Mouse (Mus musculus) MEL (cell line): ENCODE results near the gene Ndufv1. TPM values are rescaled to one million over a fixed set of nuclear protein-coding genes. Genes with fewer than 3 reads are reported as not detected.

ENCODE experiments used
- DNase-seq: peaks from one replicate; pipeline ENCODE4 v3.0.0; 2011; ENCODE audit warnings: low read depth, low spot score
- H3K27ac ChIP-seq: 2 replicates; pipeline ENCODE4 v1.5.1; 2012; ENCODE audit warnings: low read depth, mild to moderate bottlenecking, control low read depth, low read length, moderate library complexity; ENCODE audit not compliant: control insufficient read depth
- H3K27me3 ChIP-seq, 2 experiments: fragments of 150-350 bp in 1 of 2; sonication (generic) in 1 of 2; 2 replicates each; pipeline ENCODE4 v1.6.1; 2012; ENCODE audit warnings: low read length in 2 of 2, mild to moderate bottlenecking in 2 of 2, improper control_type of control experiment in 1 of 2, moderate library complexity in 1 of 2; ENCODE audit not compliant: insufficient read depth in 2 of 2, control insufficient read depth in 1 of 2
- H3K36me3 ChIP-seq, 2 experiments: 2 replicates each; pipeline ENCODE4 v1.6.1; 2012 to 2014; ENCODE audit warnings: low read length in 2 of 2, improper control_type of control experiment in 1 of 2, inconsistent platforms in 1 of 2, mild to moderate bottlenecking in 1 of 2; ENCODE audit not compliant: insufficient read depth in 2 of 2, control insufficient read depth in 1 of 2
- H3K4me1 ChIP-seq, 2 experiments: fragments of 150-350 bp in 1 of 2; sonication (generic) in 1 of 2; 2 replicates each; pipeline ENCODE4 v1.6.1; 2012; ENCODE audit warnings: low read length in 2 of 2, improper control_type of control experiment in 1 of 2, mild to moderate bottlenecking in 1 of 2; ENCODE audit not compliant: insufficient read depth in 2 of 2, control insufficient read depth in 1 of 2
- H3K4me3 ChIP-seq, 2 experiments: fragments of 150-350 bp in 1 of 2; sonication (generic) in 1 of 2; 2 replicates each; pipeline ENCODE4 v1.5.1; 2012; ENCODE audit warnings: low read depth in 2 of 2, low read length in 2 of 2, mild to moderate bottlenecking in 2 of 2, moderate library complexity in 2 of 2, control low read depth in 1 of 2, improper control_type of control experiment in 1 of 2; ENCODE audit not compliant: control insufficient read depth in 1 of 2, insufficient read depth in 1 of 2
- H3K79me2 ChIP-seq: 2 replicates; pipeline ENCODE4 v1.6.1; 2012; ENCODE audit warnings: mild to moderate bottlenecking, low read length, moderate library complexity; ENCODE audit not compliant: control insufficient read depth, poor library complexity, insufficient read depth
- H3K9ac ChIP-seq: 2 replicates; pipeline ENCODE4 v1.6.1; 2012; ENCODE audit warnings: low read depth, mild to moderate bottlenecking, control low read depth, low read length, moderate library complexity; ENCODE audit not compliant: control insufficient read depth, poor library complexity, severe bottlenecking
- H3K9me3 ChIP-seq: fragments of 150-350 bp; sonication (generic); replicated peaks from 2 replicates; pipeline ENCODE4 v1.6.1; 2012; ENCODE audit warnings: mild to moderate bottlenecking, low read length, improper control_type of control experiment, moderate library complexity; ENCODE audit not compliant: insufficient read depth
- CHD1 ChIP-seq: IDR thresholded peaks from 2 replicates; pipeline ENCODE4 v1.6.1; 2012; ENCODE audit warnings: low read depth, mild to moderate bottlenecking, inconsistent platforms, low read length, improper control_type of control experiment
- CHD2 ChIP-seq: IDR thresholded peaks from 2 replicates; pipeline ENCODE4 v1.6.1; 2011; ENCODE audit warnings: low read length, improper control_type of control experiment
- CTCF ChIP-seq, 3 experiments: IDR thresholded peaks in 2 of 3; conservative IDR thresholded peaks in 1 of 3; 2 replicates each; pipeline ENCODE4 v1.5.1; 2011 to 2012; ENCODE audit warnings: low read length in 3 of 3, low read depth in 2 of 3, mild to moderate bottlenecking in 2 of 3, improper control_type of control experiment in 1 of 3, inconsistent platforms in 1 of 3, mixed read lengths in 1 of 3, moderate library complexity in 1 of 3; ENCODE audit not compliant: control insufficient read depth in 1 of 3, insufficient read depth in 1 of 3, poor library complexity in 1 of 3, severe bottlenecking in 1 of 3
- EP300 ChIP-seq, 2 experiments: IDR thresholded peaks; 2 replicates each; pipeline ENCODE4 v1.6.1; 2011; ENCODE audit warnings: improper control_type of control experiment in 2 of 2, low read length in 2 of 2, low read depth in 1 of 2, mild to moderate bottlenecking in 1 of 2
- ETS1 ChIP-seq: IDR thresholded peaks from 2 replicates; pipeline ENCODE4 v1.6.1; 2012; ENCODE audit warnings: low read depth, mild to moderate bottlenecking, inconsistent platforms, low read length, improper control_type of control experiment, moderate library complexity
- GABPA ChIP-seq: IDR thresholded peaks from 2 replicates; pipeline ENCODE4 v1.6.1; 2012; ENCODE audit warnings: low read depth, mild to moderate bottlenecking, inconsistent platforms, low read length, improper control_type of control experiment, moderate library complexity
- GATA1 ChIP-seq: IDR thresholded peaks from 2 replicates; pipeline ENCODE4 v1.6.1; 2011; ENCODE audit warnings: low read depth, low read length, improper control_type of control experiment
- HCFC1 ChIP-seq: IDR thresholded peaks from 2 replicates; pipeline ENCODE4 v1.6.1; 2012; ENCODE audit warnings: low read depth, mild to moderate bottlenecking, inconsistent platforms, low read length, improper control_type of control experiment, moderate library complexity
- JUND ChIP-seq: IDR thresholded peaks from 2 replicates; pipeline ENCODE4 v1.6.1; 2011; ENCODE audit warnings: low read depth, mild to moderate bottlenecking, improper control_type of control experiment, low read length
- KAT2A ChIP-seq: conservative IDR thresholded peaks from 2 replicates; pipeline ENCODE4 v1.6.1; 2012; ENCODE audit warnings: low read depth, low read length, improper control_type of control experiment, inconsistent platforms
- MAX ChIP-seq: IDR thresholded peaks from 2 replicates; pipeline ENCODE4 v1.6.1; 2011; ENCODE audit warnings: low read length, improper control_type of control experiment
- MAZ ChIP-seq: IDR thresholded peaks from 2 replicates; pipeline ENCODE4 v1.6.1; 2012; ENCODE audit warnings: low read depth, mild to moderate bottlenecking, inconsistent platforms, low read length, improper control_type of control experiment
- MEF2A ChIP-seq: IDR thresholded peaks from 2 replicates; pipeline ENCODE4 v1.6.1; 2014; ENCODE audit warnings: low read depth, mild to moderate bottlenecking, inconsistent platforms, low read length, improper control_type of control experiment; ENCODE audit not compliant: poor library complexity, insufficient replicate concordance, severe bottlenecking; ENCODE audit errors: extremely low read depth
- MXI1 ChIP-seq: IDR thresholded peaks from 2 replicates; pipeline ENCODE4 v1.6.1; 2011; ENCODE audit warnings: mild to moderate bottlenecking, low read depth, low read length, improper control_type of control experiment
- MYC ChIP-seq: IDR thresholded peaks from 2 replicates; pipeline ENCODE4 v1.6.1; 2011; ENCODE audit warnings: low read depth, mild to moderate bottlenecking, low read length, improper control_type of control experiment, moderate library complexity
- NELFE ChIP-seq: IDR thresholded peaks from 2 replicates; pipeline ENCODE4 v1.6.1; 2011; ENCODE audit warnings: low read depth, low read length, improper control_type of control experiment
- POLR2A ChIP-seq, 2 experiments: IDR thresholded peaks; 2 replicates each; pipeline ENCODE4 v1.6.1; 2011 to 2012; ENCODE audit warnings: low read length in 2 of 2, mild to moderate bottlenecking in 2 of 2, control low read depth in 1 of 2, improper control_type of control experiment in 1 of 2, low read depth in 1 of 2, moderate library complexity in 1 of 2; ENCODE audit not compliant: control insufficient read depth in 1 of 2, insufficient read depth in 1 of 2, poor library complexity in 1 of 2
- POLR2AphosphoS2 ChIP-seq: IDR thresholded peaks from 2 replicates; pipeline ENCODE4 v1.6.1; 2011; ENCODE audit warnings: low read length, improper control_type of control experiment
- RCOR1 ChIP-seq: IDR thresholded peaks from 2 replicates; pipeline ENCODE4 v1.6.1; 2012; ENCODE audit warnings: low read depth, mild to moderate bottlenecking, inconsistent platforms, low read length, improper control_type of control experiment
- SIN3A ChIP-seq: IDR thresholded peaks from 2 replicates; pipeline ENCODE4 v1.6.1; 2012; ENCODE audit warnings: low read length, improper control_type of control experiment, inconsistent platforms
- SMC3 ChIP-seq: IDR thresholded peaks from 2 replicates; pipeline ENCODE4 v1.6.1; 2011; ENCODE audit warnings: low read depth, low read length, improper control_type of control experiment
- TBP ChIP-seq: IDR thresholded peaks from 2 replicates; pipeline ENCODE4 v1.8.0; 2011; ENCODE audit warnings: low read depth, low read length, improper control_type of control experiment
- ZC3H11A ChIP-seq: IDR thresholded peaks from 2 replicates; pipeline ENCODE4 v1.6.1; 2012; ENCODE audit warnings: low read depth, mild to moderate bottlenecking, inconsistent platforms, low read length, improper control_type of control experiment
- polyA plus RNA-seq, 2 experiments: library from polyadenylated mRNA; stranded (reverse) in 1 of 2; unstranded in 1 of 2; fragments of >175 nt in 1 of 2; fragments of >200 nt in 1 of 2; gene quantifications; 2 replicates each; pipeline versions ENCODE4 v1.2.1 to v1.2.4; 2012; ENCODE audit warnings: low replicate concordance in 2 of 2, low read depth in 1 of 2; ENCODE audit not compliant: insufficient read length in 2 of 2, insufficient read depth in 1 of 2, missing spikeins in 1 of 2
- total RNA-seq: library from RNA; depleted of rRNA; stranded (reverse); fragments of 300-350 nt; gene quantifications from 2 replicates; pipeline ENCODE4 v1.2.3, GENCODE M21; 2012

Gene Ndufv1
- total and polyA plus RNA-seq, 3 experiments: 218 to 267 TPM; not detected in 1

GRCm38 (mm10) chr19:4057962-4058361 is 45.4 kb upstream of the Ndufv1 start:
- Histone ChIP-seq H3K27me3 (peaks cover 0 to 3% of the 10 kb centered on the region in 2 experiments; a peak in 1 of 4 replicates), H3K4me3 (no peak overlapping the region), H3K4me1 (peaks cover 0 to 10% of the 10 kb centered on the region in 2 experiments; a peak in 2 of 4 replicates), H3K27ac (no peak overlapping the region), H3K36me3 (peaks cover 0 to 2% of the 10 kb centered on the region in 2 experiments; a peak in 2 of 4 replicates), H3K9ac (no peak overlapping the region), H3K79me2 (no peaks in the 10 kb centered on the region), H3K9me3 (no peaks in the 10 kb centered on the region)
- no peak for DNase-seq
- TF ChIP-seq ETS1: no peak
- no peak for TF ChIP-seq TBP
- TF ChIP-seq CHD2: no peak
- no peak for TF ChIP-seq HCFC1

DNA sequence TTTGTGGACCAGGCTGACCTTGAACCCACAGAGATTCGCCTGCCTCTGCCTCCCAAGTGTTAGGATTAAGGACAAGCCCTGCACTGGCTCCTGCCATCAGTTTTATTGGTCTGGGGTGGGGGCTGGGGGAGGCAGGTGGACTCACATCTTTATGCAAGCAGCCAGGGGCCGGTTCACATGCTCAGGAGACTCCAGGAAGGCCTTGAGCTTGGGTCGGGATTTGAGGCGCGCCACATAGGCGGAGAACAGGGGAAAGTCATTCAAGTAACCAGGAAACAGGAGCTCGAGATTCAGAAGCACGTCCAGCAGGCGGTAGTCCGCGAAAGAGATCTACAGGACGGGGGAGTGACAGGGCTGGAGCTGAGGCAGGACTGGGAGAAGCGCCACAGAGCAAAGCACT is 44.8 kb upstream of the Ndufv1 start:
- Histone ChIP-seq H3K27ac (no peak overlapping the region), H3K9me3 (no peaks in the 10 kb centered on the region), H3K4me3 (no peak overlapping the region), H3K36me3 (peaks cover 0 to 2% of the 10 kb centered on the region in 2 experiments; a peak in 2 of 4 replicates), H3K27me3 (peaks cover 0 to 3% of the 10 kb centered on the region in 2 experiments; a peak in 1 of 4 replicates), H3K9ac (no peak overlapping the region), H3K4me1 (peaks cover 0 to 10% of the 10 kb centered on the region in 2 experiments; a peak in 2 of 4 replicates), H3K79me2 (no peaks in the 10 kb centered on the region)
- no peak for TF ChIP-seq MEF2A
- TF ChIP-seq RCOR1: no peak
- no peak for TF ChIP-seq ETS1
- TF ChIP-seq NELFE: no peak
- TF ChIP-seq POLR2A (IDR thresholded peaks at IDR 0.05; ENCODE audit: control insufficient read depth in 1 of 2, insufficient read depth in 1 of 2, low read depth in 1 of 2, low read length in 2 of 2, poor library complexity in 1 of 2): no peak
- no peak for TF ChIP-seq MYC
- no peak for TF ChIP-seq GATA1
- DNase-seq: no peak

DNA sequence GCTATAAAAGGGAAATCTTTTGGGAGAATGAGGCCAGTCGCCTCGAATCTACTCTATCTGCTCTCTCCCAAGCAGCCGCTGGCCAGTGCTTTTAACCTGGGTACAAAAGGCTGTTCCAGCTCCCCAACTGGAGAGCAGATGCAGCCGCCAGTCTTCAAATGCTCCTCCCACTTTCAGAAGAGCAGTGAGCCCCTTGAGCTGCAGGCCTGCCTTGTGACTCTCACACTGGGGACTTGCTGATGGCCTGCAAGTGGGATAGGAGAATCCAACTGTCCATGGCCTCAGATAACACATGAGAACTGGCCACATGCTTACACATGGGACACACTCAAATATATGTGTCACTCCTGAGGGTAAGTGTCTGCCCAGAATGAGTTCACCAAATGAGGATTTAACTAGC is 44.1 kb upstream of the Ndufv1 start:
- Histone ChIP-seq H3K36me3 (peaks cover 0 to 2% of the 10 kb centered on the region in 2 experiments; a peak in 2 of 4 replicates), H3K4me3 (no peak overlapping the region), H3K9ac (no peak overlapping the region), H3K79me2 (no peaks in the 10 kb centered on the region), H3K9me3 (no peaks in the 10 kb centered on the region), H3K27ac (no peak overlapping the region), H3K4me1 (peaks cover 0 to 10% of the 10 kb centered on the region in 2 experiments; a peak in 2 of 4 replicates), H3K27me3 (peaks cover 0 to 3% of the 10 kb centered on the region in 2 experiments; a peak in 1 of 4 replicates)
- DNase-seq: no peak
- TF ChIP-seq ETS1: no peak
- TF ChIP-seq MAX: no peak
- no peak for TF ChIP-seq KAT2A
- TF ChIP-seq TBP: no peak
- no peak for TF ChIP-seq GABPA
- no peak for TF ChIP-seq MAZ
- no peak for TF ChIP-seq JUND
- no peak for TF ChIP-seq CTCF (IDR thresholded peaks at IDR 0.05 in 2 of 3, conservative IDR thresholded peaks at IDR 0.05 in 1 of 3; ENCODE audit: control insufficient read depth in 1 of 3, insufficient read depth in 1 of 3, low read depth in 2 of 3, low read length in 3 of 3, poor library complexity in 1 of 3, severe bottlenecking in 1 of 3)
- TF ChIP-seq SIN3A: no peak
- TF ChIP-seq CHD1: no peak
- no peak for TF ChIP-seq POLR2AphosphoS2
- no peak for TF ChIP-seq NELFE
- no peak for TF ChIP-seq EP300 (IDR thresholded peaks at IDR 0.05; ENCODE audit: low read depth in 1 of 2, low read length in 2 of 2)
- TF ChIP-seq POLR2A (IDR thresholded peaks at IDR 0.05; ENCODE audit: control insufficient read depth in 1 of 2, insufficient read depth in 1 of 2, low read depth in 1 of 2, low read length in 2 of 2, poor library complexity in 1 of 2): no peak
- no peak for TF ChIP-seq ZC3H11A
- no peak for TF ChIP-seq SMC3
- TF ChIP-seq MXI1: no peak
